Mouse (Mus musculus): ENCODE measurements around the gene Ccdc116. TPM values are rescaled to one million over a fixed set of nuclear protein-coding genes. Genes with fewer than 3 reads are reported as not detected.

The Ccdc116 gene
- 4.1 and 5.1 TPM in 2 replicates for polyA plus RNA-seq (2012; rRNA removed)

GRCm38 (mm10) chr16:17146772-17147235 is at the start of gene Ccdc116:
Gene Ccdc116 (minus strand): TSS chr16:17147229.

DNA sequence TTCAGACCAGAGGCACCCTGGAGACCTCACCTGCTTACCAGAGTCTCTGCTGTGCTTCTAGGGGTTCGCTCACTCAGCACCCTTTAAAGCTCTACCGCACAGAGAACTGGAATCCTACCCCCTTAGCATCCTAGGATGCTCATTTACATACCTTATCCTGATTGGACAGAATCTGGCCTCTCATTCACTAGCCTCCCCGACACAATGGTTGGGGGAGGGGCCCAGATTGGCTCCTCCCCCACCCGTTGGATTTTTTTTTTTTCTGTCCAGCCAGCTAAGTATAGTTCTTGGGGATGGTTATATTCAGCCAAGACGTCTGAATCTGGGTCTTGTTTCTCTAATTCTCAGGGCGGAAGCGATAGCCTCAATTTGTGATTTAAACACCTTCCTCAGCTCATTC is 2.7 kb downstream of the Ccdc116 start, which contains the start of gene Ydjc:
Gene Ydjc, plus strand, starts transcription at position 283 of the 400 bp plus-strand sequence.

GRCm38 (mm10) chr16:17132089-17132905 is 14.7 kb downstream of the Ccdc116 start, which contains the start of gene Sdf2l1:
Gene Sdf2l1 (minus strand): TSS chr16:17132383.

GRCm38 (mm10) chr16:17124871-17125520 is 22.0 kb downstream of the Ccdc116 start, which contains the start of gene 2610318N02Rik:
Gene 2610318N02Rik (minus strand): TSS chr16:17125167.

GRCm38 (mm10) chr16:17110771-17111743 is 36.0 kb downstream of the Ccdc116 start, which contains the start of gene Ppil2:
Gene Ppil2 (minus strand): TSS chr16:17111257.

Other genes with a start within 250 kb of the Ccdc116 start
- 145 and 164 TPM in 2 replicates for gene Mapk1, start 163.8 kb downstream of the Ccdc116 start, polyA plus RNA-seq (2012; rRNA removed)
- gene Ypel1, start 77.5 kb downstream of the Ccdc116 start, polyA plus RNA-seq (2012; rRNA removed): 68.7 and 87.2 TPM in 2 replicates
- 147 and 154 TPM in 2 replicates for gene Ppil2, start 36.0 kb downstream of the Ccdc116 start, polyA plus RNA-seq (2012; rRNA removed)
- gene 2610318N02Rik, start 22.1 kb downstream of the Ccdc116 start, polyA plus RNA-seq (2012; rRNA removed): 42.5 and 55.1 TPM in 2 replicates
- gene Sdf2l1, start 14.8 kb downstream of the Ccdc116 start, polyA plus RNA-seq (2012; rRNA removed): 22.4 and 26.5 TPM in 2 replicates
- 41.3 and 46.8 TPM in 2 replicates for gene Ydjc, start 2.6 kb downstream of the Ccdc116 start, polyA plus RNA-seq (2012; rRNA removed)
- gene Ube2l3, start 55.4 kb upstream of the Ccdc116 start, polyA plus RNA-seq (2012; rRNA removed): 121 and 126 TPM in 2 replicates
- gene Rimbp3, start 61.4 kb upstream of the Ccdc116 start, polyA plus RNA-seq (2012; rRNA removed): 1.2 and 1.3 TPM in 2 replicates
- 13.1 and 14.2 TPM in 2 replicates for gene Hic2, start 86.3 kb upstream of the Ccdc116 start, polyA plus RNA-seq (2012; rRNA removed)
- 57.6 and 69.3 TPM in 2 replicates for gene Tmem191c, start 128.8 kb upstream of the Ccdc116 start, polyA plus RNA-seq (2012; rRNA removed)
- gene Serpind1, start 184.1 kb upstream of the Ccdc116 start, polyA plus RNA-seq (2012; rRNA removed): 1.1 and 1.5 TPM in 2 replicates

Data from central nervous system, embryonic 14 days (tissue).